Mouse (Mus musculus) midbrain, embryonic 11.5 days (tissue): ENCODE data around the gene Pms1. TPM values are rescaled to one million over a fixed set of nuclear protein-coding genes. Genes with fewer than 3 reads are reported as not detected.
"Not testable (repeated sequence)": the region's sequence is repeated elsewhere in the genome, so short reads cannot be mapped to it uniquely, and the experiment has no call there.

Source experiments
- ATAC-seq: fragments of 200-750 bp; cut with Nextera tagmentation; 2 replicates; pipeline ENCODE4 v1.8.0; 2017; ENCODE audit warnings: moderate TSS enrichment, moderate library complexity; ENCODE audit not compliant: low FRiP score
- DNase-seq: peaks from one replicate; pipeline ENCODE4 v3.0.0; 2015; ENCODE audit warnings: low spot score; ENCODE audit errors: missing footprints
- H3K27ac ChIP-seq: fragments of 300-500 bp; sonication (generic); 2 replicates; pipeline ENCODE4 v1.5.1; 2014; ENCODE audit warnings: low read depth, low read length
- H3K27me3 ChIP-seq: fragments of 300-500 bp; sonication (generic); 2 replicates; pipeline ENCODE4 v1.6.1; 2014; ENCODE audit warnings: mild to moderate bottlenecking, low read length, moderate library complexity, mixed read lengths; ENCODE audit not compliant: control insufficient read depth, insufficient read depth
- H3K36me3 ChIP-seq: fragments of 300-500 bp; sonication (generic); 2 replicates; pipeline ENCODE4 v1.6.1; 2014; ENCODE audit warnings: mild to moderate bottlenecking, low read length, moderate library complexity, mixed read lengths; ENCODE audit not compliant: control insufficient read depth, insufficient read depth
- H3K4me1 ChIP-seq: fragments of 300-500 bp; sonication (generic); 2 replicates; pipeline ENCODE4 v1.6.1; 2014; ENCODE audit warnings: low read length; ENCODE audit not compliant: control insufficient read depth, insufficient read depth
- H3K4me2 ChIP-seq: fragments of 300-500 bp; sonication (generic); 2 replicates; pipeline ENCODE4 v1.6.1; 2014; ENCODE audit warnings: mild to moderate bottlenecking, moderate library complexity
- H3K4me3 ChIP-seq: fragments of 300-500 bp; sonication (generic); 2 replicates; pipeline ENCODE4 v1.5.1; 2014; ENCODE audit warnings: low read depth, low read length
- H3K9ac ChIP-seq: fragments of 300-500 bp; sonication (generic); 2 replicates; pipeline ENCODE4 v1.6.1; 2014; ENCODE audit warnings: low read length
- H3K9me3 ChIP-seq: fragments of 300-500 bp; sonication (generic); 2 replicates; pipeline ENCODE4 v1.6.1; 2016; ENCODE audit warnings: low read length; ENCODE audit not compliant: control insufficient read depth
- WGBS: fragments of 180-500 bp; shearing (Covaris S2); extraction: QIAGEN DNeasy Blood & Tissue Kit; methylation state at CpG from one replicate; pipeline ENCODE4 v1.1.7; 2014; 5-methylcytosine and 5-hydroxymethylcytosine counted together
- polyA plus RNA-seq: library from polyadenylated mRNA; unstranded; fragments of >200 nt; fragmentation: Nextera tagmentation; extraction: Ambion mirVana; gene quantifications from 2 replicates; pipeline ENCODE4 v1.2.1, GENCODE M21; 2014

Pms1 gene
- polyA plus RNA-seq, result 22.5 and 25.6 TPM in 2 replicates

DNA sequence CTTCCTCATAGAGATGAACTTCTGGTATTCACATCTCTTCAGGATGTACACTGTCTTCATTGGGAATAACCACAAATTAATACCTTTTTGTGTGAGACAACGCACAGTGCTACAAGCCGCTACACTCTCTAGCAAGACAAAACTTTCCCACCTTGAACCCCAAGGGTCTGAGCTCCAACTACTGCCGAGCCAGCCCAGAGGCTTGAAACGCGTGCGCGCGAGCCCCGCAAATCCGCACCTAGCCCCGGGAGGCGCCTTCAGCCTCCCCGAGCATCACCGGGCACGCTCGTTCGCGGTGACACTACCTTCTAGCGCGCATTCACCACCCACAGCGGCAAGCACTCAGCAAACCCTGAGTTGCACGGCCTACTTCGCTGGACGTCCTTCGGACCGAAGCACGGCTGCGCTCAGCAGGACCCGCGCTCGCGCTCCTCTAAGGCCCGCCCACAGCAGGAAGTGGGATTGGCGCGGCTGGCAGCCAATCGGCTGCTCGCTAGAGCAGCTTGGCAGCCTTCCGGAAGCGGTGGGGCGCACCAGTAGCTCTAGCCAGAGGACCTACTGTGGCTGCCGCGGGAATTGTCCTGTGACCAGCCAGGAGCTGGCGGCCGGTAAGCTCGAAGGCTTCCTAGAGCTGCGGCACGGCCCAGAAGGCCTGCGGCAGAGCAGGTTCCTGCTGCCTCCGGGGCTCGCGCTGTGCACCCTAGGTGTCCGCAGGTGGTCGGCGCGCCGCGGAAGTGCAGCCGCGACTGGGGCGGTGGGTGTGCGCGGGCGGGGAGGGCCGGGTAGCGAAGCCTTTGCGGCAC lies at the start of gene Pms1, which contains the start of the genes Ormdl1 and Gm28778:
Gene Pms1 (minus strand): TSS at position 438 of the 803 bp plus-strand sequence.
Gene Ormdl1 (plus strand): TSS at position 515 of the 803 bp plus-strand sequence.
Gene Gm28778 (plus strand): TSS at position 531 of the 803 bp plus-strand sequence.
- H3K27ac ChIP-seq, result peak within 1 kb of the TSS; percentile 67
- ATAC-seq (peak; percentile 100), DNase-seq (peak; percentile 99)
- H3K4me1 ChIP-seq, result peaks cover 6% of the 10 kb centered on the region; the same call in 1 of the 2 replicates
- H3K9ac ChIP-seq, result peak within 1 kb of the TSS; percentile 89
- under 1% methylated on average over 66 of the region's 66 CpGs for WGBS
- peak within 1 kb of the TSS; percentile 74 for H3K4me3 ChIP-seq
- no peaks in the 10 kb centered on the region for H3K9me3 ChIP-seq
- no peaks in the 10 kb centered on the region for H3K27me3 ChIP-seq
- H3K4me2 ChIP-seq, result peak within 1 kb of the TSS; percentile 67
- no peaks in the 10 kb centered on the region for H3K36me3 ChIP-seq

DNA sequence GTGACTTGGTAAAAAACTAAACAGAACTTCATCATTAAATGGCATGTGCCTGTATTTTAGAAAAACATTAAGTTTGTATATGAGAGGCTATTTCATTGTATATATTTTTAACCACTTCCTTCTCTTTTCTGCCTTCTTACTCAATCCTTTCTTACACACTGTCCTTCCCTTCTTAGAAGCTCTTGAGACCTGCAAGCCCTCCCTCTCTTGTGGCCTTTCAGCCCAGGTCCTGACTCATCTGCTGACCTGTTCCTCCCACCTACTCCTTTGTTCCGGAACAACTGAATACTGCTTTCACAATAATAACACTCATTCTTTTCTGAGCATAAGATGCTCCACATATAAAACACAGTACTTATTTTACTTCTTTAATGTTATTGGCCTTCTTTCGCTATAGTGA lies 44.3 kb upstream of the Pms1 start:
- H3K4me2 ChIP-seq, result no peak overlapping the region
- H3K4me3 ChIP-seq, result no peak overlapping the region
- H3K27ac ChIP-seq, result no peak overlapping the region
- no peaks in the 10 kb centered on the region for H3K27me3 ChIP-seq
- no peak overlapping the region for H3K9ac ChIP-seq
- 98% methylated on average over 2 of the region's 2 CpGs for WGBS
- H3K4me1 ChIP-seq, result no peaks in the 10 kb centered on the region
- ATAC-seq, result no peak
- H3K36me3 ChIP-seq, result peaks cover 15% of the 10 kb centered on the region
- no peak for DNase-seq
- H3K9me3 ChIP-seq, result no peaks in the 10 kb centered on the region; the same call in 1 of the 2 replicates

DNA sequence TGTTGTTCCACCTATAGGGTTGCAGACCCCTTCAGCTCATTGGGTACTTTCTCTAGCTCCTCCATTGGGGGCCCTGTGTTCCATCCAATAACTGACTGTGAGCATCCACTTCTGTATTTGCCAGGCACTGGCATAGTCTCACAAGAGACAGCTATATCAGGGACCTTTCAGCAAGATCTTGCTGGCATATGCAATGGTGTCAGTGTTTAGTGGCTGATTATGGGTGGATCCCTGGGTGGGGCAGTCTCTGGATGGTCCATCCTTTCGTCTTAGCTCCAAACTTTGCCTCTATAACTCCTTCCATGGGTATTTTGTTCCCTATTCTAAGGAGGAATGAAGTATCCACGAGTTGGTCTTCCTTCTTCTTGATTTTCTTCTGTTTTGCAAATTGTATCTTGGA lies 40.6 kb upstream of the Pms1 start:
- not testable (repeated sequence) for H3K9me3 ChIP-seq, H3K4me2 ChIP-seq, ATAC-seq, H3K4me1 ChIP-seq, H3K27me3 ChIP-seq, H3K4me3 ChIP-seq, H3K27ac ChIP-seq, H3K9ac ChIP-seq, H3K36me3 ChIP-seq, DNase-seq
- WGBS, result 68% methylated on average over 2 of the region's 2 CpGs

DNA sequence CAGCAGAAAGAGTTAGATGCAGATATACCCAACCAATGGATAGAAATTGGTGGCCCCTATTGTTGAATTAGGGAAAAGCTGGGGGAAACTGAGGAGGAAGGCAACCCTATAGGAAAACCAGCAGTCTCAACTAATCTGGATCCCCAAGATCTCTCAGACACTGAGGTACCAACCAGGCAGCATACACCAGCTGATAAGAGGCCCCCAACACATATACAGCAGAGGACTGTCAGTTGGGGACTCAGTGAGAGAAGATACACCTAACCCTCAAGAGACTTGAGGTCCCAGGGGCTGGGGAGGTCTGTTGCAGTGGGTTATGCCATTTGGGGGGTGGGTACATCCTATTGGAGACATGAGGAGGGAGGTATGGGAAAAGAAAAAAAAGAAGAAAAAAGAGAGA lies 38.6 kb upstream of the Pms1 start:
- H3K9ac ChIP-seq, result no peak overlapping the region

DNA sequence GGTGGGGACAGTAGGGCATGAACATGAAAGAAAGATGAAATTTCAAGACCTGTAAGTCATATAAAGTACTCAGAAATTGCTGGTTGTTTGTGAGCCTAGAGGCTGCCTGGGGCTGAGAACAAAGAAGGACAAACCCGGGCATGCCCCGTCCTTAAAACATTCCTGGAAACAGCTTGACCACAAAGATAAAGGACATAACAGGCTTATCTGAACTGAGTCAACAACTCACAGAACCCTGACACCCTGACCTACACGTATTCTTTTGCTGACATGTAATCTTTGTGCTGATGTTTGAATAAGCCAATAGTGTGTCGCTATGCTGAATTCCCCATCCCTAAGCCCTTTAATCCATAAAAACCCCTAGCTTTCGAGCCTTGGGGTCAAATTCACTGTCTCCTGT lies 36.7 kb upstream of the Pms1 start:
- H3K4me1 ChIP-seq, H3K9me3 ChIP-seq, ATAC-seq, H3K9ac ChIP-seq, H3K27ac ChIP-seq, H3K36me3 ChIP-seq, H3K27me3 ChIP-seq, H3K4me2 ChIP-seq, H3K4me3 ChIP-seq, DNase-seq: not testable (repeated sequence)
- 70% methylated on average over 5 of the region's 5 CpGs for WGBS

More for the DNA sequence above, 38.6 kb upstream of the Pms1 start:
- no peak overlapping the region for H3K4me3 ChIP-seq
- H3K27ac ChIP-seq, result no peak overlapping the region
- no peak for ATAC-seq
- no peaks in the 10 kb centered on the region for H3K36me3 ChIP-seq
- H3K9me3 ChIP-seq, result no peaks in the 10 kb centered on the region
- H3K27me3 ChIP-seq, result no peaks in the 10 kb centered on the region
- no peaks in the 10 kb centered on the region for H3K4me1 ChIP-seq
- no peak for DNase-seq
- H3K4me2 ChIP-seq, result no peak overlapping the region

DNA sequence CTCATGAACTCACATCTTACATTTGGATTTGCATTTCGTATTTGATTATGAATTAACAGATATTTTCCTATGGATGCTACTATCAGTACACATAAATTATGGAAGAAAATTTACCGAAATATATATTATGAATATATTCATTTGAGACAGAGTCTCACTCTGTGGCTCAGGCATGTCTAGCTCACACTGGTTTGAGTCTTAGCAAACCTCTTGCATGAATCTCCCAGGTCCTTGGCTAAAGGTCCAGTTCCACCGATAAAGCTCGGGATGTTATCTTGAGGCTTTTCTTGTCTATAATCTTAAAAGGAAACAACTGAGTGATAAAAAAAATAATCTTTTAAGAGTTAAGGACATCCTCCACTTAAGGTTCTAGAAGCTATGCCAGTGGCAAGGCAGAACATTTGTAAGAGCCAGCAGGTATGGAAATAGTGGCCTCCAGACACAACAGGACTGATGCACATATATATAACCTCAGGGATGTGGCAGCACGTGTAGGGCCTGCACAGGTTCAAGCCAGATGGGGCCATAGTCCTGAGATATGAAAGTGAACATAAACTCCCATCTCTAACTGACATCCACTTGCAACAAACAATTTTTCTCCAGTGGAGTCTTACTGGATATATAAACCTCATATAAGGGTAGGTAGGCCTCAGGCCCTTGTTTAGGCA lies 28.1 kb upstream of the Pms1 start:
- H3K4me1 ChIP-seq, result no peaks in the 10 kb centered on the region
- no peaks in the 10 kb centered on the region for H3K9me3 ChIP-seq
- DNase-seq (no peak), ATAC-seq (no peak)
- H3K4me3 ChIP-seq, result no peak overlapping the region
- WGBS, result 94% methylated on average over 5 of the region's 5 CpGs
- no peak overlapping the region for H3K4me2 ChIP-seq
- H3K36me3 ChIP-seq, result no peaks in the 10 kb centered on the region
- H3K27ac ChIP-seq, result no peak overlapping the region
- H3K27me3 ChIP-seq, result no peaks in the 10 kb centered on the region
- H3K9ac ChIP-seq, result no peak overlapping the region

DNA sequence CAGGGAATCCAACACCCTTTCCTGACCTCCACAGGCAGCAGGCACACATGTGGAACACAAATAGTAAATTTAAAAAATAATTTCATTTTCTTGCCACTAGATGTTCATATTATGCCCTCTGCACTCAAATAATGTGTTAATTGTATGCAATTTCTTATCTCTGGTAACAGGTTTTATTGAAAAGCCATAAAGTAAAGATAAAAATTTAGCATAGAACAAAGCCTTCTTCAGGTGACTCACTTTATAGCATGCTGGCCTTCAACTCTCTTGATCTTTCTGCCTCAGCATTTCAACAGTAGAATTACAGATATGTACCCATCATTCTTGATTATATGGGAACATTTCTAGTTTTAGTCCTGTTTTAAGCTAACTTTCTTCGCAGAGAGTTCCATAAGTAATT lies 27.5 kb upstream of the Pms1 start:
- no peaks in the 10 kb centered on the region for H3K36me3 ChIP-seq
- ATAC-seq, result no peak

DNA sequence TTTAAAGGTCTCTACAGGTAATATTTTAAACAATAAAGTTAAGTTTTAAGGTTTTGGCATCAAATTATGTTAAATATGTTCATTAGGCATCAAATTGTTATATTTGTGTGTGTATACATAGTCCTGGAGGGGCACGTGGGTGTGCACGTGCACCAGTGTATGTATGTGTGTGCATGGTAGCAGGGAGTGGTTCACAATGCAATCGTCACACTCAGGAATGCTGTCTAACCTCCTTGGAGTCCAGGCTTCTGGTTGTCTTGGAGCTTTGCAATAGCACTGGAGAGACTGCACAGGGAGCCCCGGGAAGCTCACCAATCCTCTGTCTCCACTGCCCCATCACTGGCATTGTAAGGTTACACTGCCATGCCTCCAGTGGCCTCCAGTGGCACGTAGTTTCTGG lies 26.4 kb upstream of the Pms1 start:
- Histone ChIP-seq H3K9ac (no peak overlapping the region), H3K4me3 (no peak overlapping the region), H3K27ac (no peak overlapping the region), H3K4me2 (no peak overlapping the region), H3K4me1 (no peaks in the 10 kb centered on the region), H3K9me3 (no peaks in the 10 kb centered on the region), H3K36me3 (0 out of 2 replicates have a peak, but pooled peaks cover 2% of the 10 kb centered on the region), H3K27me3 (no peaks in the 10 kb centered on the region)
- ATAC-seq (no peak), DNase-seq (no peak)
- WGBS, result 96% methylated on average over 5 of the region's 5 CpGs

More for the DNA sequence above, 27.5 kb upstream of the Pms1 start:
- no peak overlapping the region for H3K4me2 ChIP-seq
- 92% methylated on average over 1 of the region's 1 CpGs for WGBS
- H3K27ac ChIP-seq, result no peak overlapping the region
- H3K9me3 ChIP-seq, result no peaks in the 10 kb centered on the region
- H3K27me3 ChIP-seq, result no peaks in the 10 kb centered on the region
- no peak overlapping the region for H3K4me3 ChIP-seq
- H3K9ac ChIP-seq, result no peak overlapping the region
- DNase-seq, result no peak
- no peaks in the 10 kb centered on the region for H3K4me1 ChIP-seq
